Mouse (Mus musculus): ENCODE measurements around the gene AC170998.1. TPM values are rescaled to one million over a fixed set of nuclear protein-coding genes. Genes with fewer than 3 reads are reported as not detected.
A peak's percentile ranks its signal among the peaks of the same experiment; 100 is the strongest.
"Not testable (repeated sequence)": the region's sequence is repeated elsewhere in the genome, so short reads cannot be mapped to it uniquely, and the experiment has no call there.

AC170998.1 gene
- polyA plus RNA-seq, 1 experiment from 2014 or later: 3.4 TPM

DNA sequence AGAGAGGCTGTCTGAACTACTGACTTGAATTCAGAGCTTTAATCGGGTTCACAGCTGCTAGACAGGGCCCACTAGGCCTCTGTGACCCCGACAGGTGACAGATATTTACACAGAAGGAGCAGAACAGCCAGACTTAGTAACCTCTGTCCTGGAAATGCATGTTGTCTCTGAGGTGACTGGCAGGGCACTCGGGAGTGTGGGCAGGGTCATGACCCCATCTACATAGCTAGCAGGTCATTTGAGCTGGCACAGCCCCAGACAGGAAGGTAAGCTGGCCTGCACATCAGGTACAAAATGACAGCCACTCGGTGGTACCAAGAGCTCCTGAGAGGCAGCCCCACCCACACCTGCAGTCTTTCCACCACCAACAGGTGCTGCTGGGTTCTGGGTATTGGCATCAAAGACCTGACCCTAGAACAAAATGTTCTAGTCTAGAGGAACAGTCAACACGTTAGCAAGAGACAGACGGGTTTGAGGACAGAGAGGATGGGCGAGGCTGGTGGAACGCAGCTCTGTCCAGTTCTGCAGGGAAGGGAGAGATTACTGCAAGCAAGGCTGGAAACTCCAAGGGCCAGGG, 34.9 kb downstream of the AC170998.1 start:
- no peak overlapping the region for H3K27ac ChIP-seq (replicated peaks)
- H3K9ac ChIP-seq: no peak overlapping the region
- no peak for ATAC-seq (ENCODE audit: insufficient number of reproducible peaks, low FRiP score, low TSS enrichment, low read depth)
- no peaks in the 10 kb centered on the region for H3K4me1 ChIP-seq
- no peak overlapping the region for H3K4me3 ChIP-seq (replicated peaks)
- H3K9me3 ChIP-seq (replicated peaks): no peaks in the 10 kb centered on the region
- H3K4me2 ChIP-seq (replicated peaks): no peak overlapping the region
- H3K27me3 ChIP-seq: no peaks in the 10 kb centered on the region
- no peaks in the 10 kb centered on the region for H3K36me3 ChIP-seq
- WGBS: 68% methylated on average over 8 of the region's 8 CpGs

DNA sequence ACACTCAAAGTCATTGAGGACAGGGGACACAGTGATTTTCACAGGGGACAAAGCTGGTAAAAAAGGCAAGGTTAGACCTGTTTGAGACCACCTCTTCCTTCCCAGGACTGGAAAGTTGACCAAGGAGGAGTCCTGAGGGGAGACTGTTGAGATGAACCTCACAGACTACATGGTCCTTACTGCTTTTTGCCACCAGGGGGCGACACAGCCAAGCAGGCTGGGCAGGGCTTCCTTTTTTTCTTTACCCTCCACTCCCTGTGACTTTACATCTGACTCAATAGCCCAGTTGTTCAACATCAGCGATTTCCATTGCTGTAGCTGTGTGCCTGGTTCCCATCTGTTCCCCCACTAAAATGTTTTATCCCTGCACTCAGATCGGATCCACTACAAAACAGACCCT, 36.0 kb downstream of the AC170998.1 start:
- H3K4me3 ChIP-seq (replicated peaks): no peak overlapping the region
- ATAC-seq (ENCODE audit: insufficient number of reproducible peaks, low FRiP score, low TSS enrichment, low read depth): no peak
- no peaks in the 10 kb centered on the region for H3K27me3 ChIP-seq
- H3K36me3 ChIP-seq: no peaks in the 10 kb centered on the region
- no peak overlapping the region for H3K9ac ChIP-seq
- 11% methylated on average over 3 of the region's 3 CpGs for WGBS
- H3K4me2 ChIP-seq (replicated peaks): no peak overlapping the region
- H3K4me1 ChIP-seq: no peaks in the 10 kb centered on the region
- H3K27ac ChIP-seq (replicated peaks): no peak overlapping the region
- no peaks in the 10 kb centered on the region for H3K9me3 ChIP-seq (replicated peaks)

DNA sequence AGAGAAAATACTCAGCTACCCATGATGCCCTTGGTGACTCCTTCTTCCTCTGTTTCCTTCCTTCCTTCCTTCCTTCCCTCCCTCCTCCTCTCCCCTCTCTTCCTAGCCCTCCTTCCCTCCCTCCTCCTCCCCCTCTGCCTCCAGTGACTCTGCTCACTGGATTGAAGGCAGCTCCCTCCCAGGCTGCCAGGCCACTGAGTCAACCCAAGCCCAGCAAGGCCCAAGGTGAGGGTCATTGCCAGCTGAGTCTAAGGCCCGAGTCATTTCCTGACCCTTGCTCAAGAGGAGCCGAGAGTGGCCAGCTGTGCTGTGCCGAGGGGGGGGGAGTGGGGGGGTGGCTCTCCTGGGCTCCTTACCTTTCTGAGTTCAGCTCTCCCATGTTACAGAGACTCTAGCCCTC, 40.3 kb downstream of the AC170998.1 start:
- Histone ChIP-seq H3K27me3 (peaks cover 4% of the 10 kb centered on the region; the same call in 1 of the 2 replicates), H3K36me3 (no peaks in the 10 kb centered on the region), H3K27ac (replicated peaks) (no peak overlapping the region), H3K9ac (no peak overlapping the region), H3K4me1 (peaks cover 22% of the 10 kb centered on the region), H3K4me2 (replicated peaks) (no peak overlapping the region), H3K4me3 (replicated peaks) (no peak overlapping the region), H3K9me3 (replicated peaks) (no peaks in the 10 kb centered on the region)
- 43% methylated on average over 3 of the region's 3 CpGs for WGBS
- ATAC-seq (ENCODE audit: insufficient number of reproducible peaks, low FRiP score, low TSS enrichment, low read depth): no peak

DNA sequence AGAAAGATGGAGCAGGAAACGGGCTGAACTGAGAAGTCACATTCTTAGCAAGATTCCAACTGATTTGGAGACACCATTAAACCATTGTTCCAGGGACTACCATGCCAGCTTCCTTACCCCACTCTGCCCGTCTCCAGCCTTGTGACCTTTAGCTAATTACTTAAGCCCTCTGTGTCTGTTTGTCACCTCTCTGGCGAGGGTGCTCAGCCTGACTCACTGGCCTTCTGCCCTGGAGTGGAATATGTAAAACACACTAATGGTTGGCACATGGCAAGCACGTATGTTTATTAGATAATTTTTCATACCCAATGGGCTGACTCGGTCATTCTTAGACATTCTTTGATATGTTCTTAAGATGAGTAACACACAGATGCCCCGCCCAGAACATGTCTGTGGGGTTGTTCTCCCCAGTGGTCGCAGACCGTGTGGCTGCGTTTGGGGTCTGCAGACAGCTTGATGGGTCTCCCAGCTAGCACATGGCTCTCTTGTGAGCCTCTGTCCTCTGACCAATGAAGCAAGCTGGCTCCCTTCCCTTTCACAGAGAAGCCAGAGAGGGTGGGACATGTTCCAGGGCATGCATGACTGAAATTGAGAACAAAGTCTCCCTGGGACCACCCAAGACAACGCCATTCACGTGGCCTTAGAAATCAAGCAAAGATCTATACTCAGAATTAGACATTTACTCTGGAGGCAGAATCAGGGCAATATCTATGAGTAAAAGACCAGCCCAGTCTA, 41.1 kb downstream of the AC170998.1 start:
- Histone ChIP-seq H3K4me2 (replicated peaks) (no peak overlapping the region), H3K27ac (replicated peaks) (no peak overlapping the region), H3K4me3 (replicated peaks) (no peak overlapping the region), H3K4me1 (peaks cover 22% of the 10 kb centered on the region), H3K36me3 (no peaks in the 10 kb centered on the region), H3K27me3 (peaks cover 4% of the 10 kb centered on the region; the same call in 1 of the 2 replicates), H3K9ac (no peak overlapping the region), H3K9me3 (replicated peaks) (no peaks in the 10 kb centered on the region)
- WGBS: 61% methylated on average over 11 of the region's 11 CpGs
- no peak for ATAC-seq (ENCODE audit: insufficient number of reproducible peaks, low FRiP score, low TSS enrichment, low read depth)

DNA sequence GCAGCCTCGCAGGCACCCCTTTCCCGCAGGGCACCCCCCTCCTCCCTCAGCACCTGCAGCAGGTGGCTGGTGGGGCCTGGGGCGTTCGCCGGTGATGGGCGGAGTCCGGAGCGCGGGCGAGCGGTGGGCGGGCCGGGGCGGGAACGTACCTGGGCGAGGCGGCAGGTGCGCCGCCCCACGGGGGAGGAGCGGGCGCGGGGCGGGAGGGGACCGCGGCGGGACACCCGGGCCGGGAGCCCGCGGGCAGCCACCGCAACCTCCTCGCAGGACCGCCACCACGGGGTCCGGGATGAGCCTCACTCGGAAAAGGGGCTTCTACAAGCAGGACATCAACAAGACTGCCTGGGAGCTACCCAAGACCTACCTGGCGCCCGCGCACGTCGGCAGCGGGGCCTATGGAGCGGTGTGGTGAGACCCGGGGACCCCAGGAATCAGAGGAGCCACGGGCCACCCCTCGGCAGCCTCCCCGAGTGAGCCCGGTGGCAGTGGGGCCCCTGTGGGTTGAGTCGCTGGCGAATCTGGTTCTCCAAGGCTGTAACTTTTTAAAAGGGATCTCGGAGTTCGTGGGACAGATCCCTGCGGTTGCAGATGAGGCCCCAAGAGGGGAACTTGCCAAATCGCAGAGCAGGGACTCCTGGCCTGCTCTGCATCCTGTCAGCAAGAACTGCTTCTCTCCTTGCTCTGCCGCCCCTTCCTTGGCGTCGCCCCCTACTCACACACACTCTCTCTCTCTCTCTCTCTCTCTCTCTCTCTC, 43.4 kb downstream of the AC170998.1 start, which contains the start of gene Mapk13:
Gene Mapk13, plus strand, starts transcription at position 177 of the 754 bp plus-strand sequence.
- Histone ChIP-seq H3K4me1 (peaks cover 22% of the 10 kb centered on the region), H3K4me2 (replicated peaks) (peak within 1 kb of the TSS; percentile 87), H3K9ac (peak within 1 kb of the TSS; percentile 57), H3K27ac (replicated peaks) (peak within 1 kb of the TSS; percentile 74), H3K27me3 (peaks cover 4% of the 10 kb centered on the region; the same call in 1 of the 2 replicates), H3K4me3 (replicated peaks) (peak within 1 kb of the TSS; percentile 58), H3K36me3 (no peaks in the 10 kb centered on the region), H3K9me3 (replicated peaks) (no peaks in the 10 kb centered on the region)
- ATAC-seq (ENCODE audit: insufficient number of reproducible peaks, low FRiP score, low TSS enrichment, low read depth): peak; percentile 36; the same call in 1 of the 2 replicates
- WGBS: under 1% methylated on average over 54 of the region's 58 CpGs

DNA sequence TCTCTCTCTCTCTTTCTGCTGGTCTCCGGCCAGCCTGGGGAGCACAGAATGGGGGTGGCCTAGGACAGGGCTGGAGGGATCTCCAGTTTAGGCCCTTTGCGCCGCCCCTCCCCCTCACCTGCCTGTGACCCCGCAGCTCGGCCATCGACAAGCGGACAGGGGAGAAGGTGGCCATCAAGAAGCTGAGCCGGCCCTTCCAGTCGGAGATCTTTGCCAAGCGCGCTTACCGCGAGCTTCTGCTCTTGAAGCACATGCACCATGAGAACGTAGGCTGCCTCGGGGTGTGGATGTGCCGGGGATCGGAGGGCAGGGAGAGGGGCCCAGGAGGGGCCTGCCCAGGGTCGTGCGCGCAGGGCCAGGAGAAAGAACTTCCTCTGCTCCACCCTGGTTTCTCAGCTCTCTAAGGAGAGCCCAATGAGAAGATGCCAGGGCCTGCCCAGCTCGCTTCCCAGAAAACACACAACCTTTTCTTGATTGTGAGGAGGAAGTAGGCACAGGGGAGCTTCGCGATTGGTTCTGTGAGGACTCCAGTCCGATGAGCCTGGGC, 44.1 kb downstream of the AC170998.1 start:
- Histone ChIP-seq H3K9ac (peak overlapping the region; percentile 57), H3K4me3 (replicated peaks) (peak overlapping the region; percentile 58), H3K9me3 (replicated peaks) (no peaks in the 10 kb centered on the region), H3K27ac (replicated peaks) (peak overlapping the region; percentile 74), H3K4me1 (peaks cover 22% of the 10 kb centered on the region), H3K36me3 (no peaks in the 10 kb centered on the region), H3K27me3 (peaks cover 4% of the 10 kb centered on the region; the same call in 1 of the 2 replicates), H3K4me2 (replicated peaks) (peak overlapping the region; percentile 87)
- WGBS: 3% methylated on average over 24 of the region's 24 CpGs
- 0 out of 2 replicates have a peak, but pooled peaks have one; percentile 35 for ATAC-seq (ENCODE audit: insufficient number of reproducible peaks, low FRiP score, low TSS enrichment, low read depth)

DNA sequence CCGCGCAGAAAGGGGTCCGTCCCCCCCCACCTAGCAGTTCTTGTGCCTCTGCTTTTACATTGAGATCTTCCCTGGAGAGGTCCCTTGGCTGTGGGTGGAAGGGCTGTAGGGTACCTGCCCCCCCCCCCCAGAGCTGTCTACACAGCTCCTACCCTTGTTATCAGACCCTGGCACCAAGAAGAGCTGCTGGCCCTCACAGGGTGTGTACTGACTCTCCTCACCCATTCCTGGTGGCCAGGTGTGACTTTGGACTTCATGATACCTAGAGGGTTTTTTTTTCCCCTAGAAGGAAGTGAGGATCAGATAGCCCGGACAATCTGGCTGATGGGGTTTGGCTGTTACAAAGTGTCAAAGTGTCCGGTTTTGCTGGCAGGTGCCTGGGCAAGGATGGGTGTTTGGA, 45.4 kb downstream of the AC170998.1 start:
- ATAC-seq (ENCODE audit: insufficient number of reproducible peaks, low FRiP score, low TSS enrichment, low read depth): no peak
- Histone ChIP-seq H3K27me3 (peaks cover 4% of the 10 kb centered on the region; the same call in 1 of the 2 replicates), H3K4me3 (replicated peaks) (no peak overlapping the region), H3K36me3 (peaks cover 2% of the 10 kb centered on the region; the same call in 1 of the 2 replicates), H3K4me1 (peaks cover 22% of the 10 kb centered on the region), H3K9me3 (replicated peaks) (no peaks in the 10 kb centered on the region), H3K27ac (replicated peaks) (no peak overlapping the region), H3K9ac (no peak overlapping the region), H3K4me2 (replicated peaks) (0 out of 2 replicates have a peak overlapping the region, but pooled peaks have one; percentile 87)
- WGBS: 93% methylated on average over 5 of the region's 5 CpGs

DNA sequence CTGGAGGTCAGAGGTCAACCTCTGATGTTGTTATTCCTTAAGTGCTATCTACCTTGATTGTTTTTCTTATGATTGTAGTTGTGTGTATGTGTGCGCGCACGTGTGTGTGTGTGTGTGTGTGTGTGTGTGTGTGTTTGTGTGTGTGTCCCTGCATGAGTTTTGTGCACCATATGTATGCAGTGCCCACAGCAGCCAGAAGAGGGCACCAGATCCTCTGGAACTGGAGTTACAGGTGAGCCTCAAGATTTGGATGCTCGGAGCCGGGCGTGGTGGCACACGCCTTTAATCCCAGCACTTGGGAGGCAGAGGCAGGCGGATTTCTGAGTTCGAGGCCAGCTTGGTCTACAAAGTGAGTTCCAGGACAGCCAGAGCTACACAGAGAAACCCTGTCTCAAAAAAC, 48.4 kb downstream of the AC170998.1 start:
- peaks cover 17% of the 10 kb centered on the region for H3K4me1 ChIP-seq
- not testable (repeated sequence) for H3K36me3 ChIP-seq; ATAC-seq (ENCODE audit: insufficient number of reproducible peaks, low FRiP score, low TSS enrichment, low read depth); H3K9me3 ChIP-seq (replicated peaks); H3K27ac ChIP-seq (replicated peaks); H3K4me3 ChIP-seq (replicated peaks); H3K9ac ChIP-seq; H3K27me3 ChIP-seq; H3K4me2 ChIP-seq (replicated peaks)
- WGBS: 96% methylated on average over 9 of the region's 9 CpGs

DNA sequence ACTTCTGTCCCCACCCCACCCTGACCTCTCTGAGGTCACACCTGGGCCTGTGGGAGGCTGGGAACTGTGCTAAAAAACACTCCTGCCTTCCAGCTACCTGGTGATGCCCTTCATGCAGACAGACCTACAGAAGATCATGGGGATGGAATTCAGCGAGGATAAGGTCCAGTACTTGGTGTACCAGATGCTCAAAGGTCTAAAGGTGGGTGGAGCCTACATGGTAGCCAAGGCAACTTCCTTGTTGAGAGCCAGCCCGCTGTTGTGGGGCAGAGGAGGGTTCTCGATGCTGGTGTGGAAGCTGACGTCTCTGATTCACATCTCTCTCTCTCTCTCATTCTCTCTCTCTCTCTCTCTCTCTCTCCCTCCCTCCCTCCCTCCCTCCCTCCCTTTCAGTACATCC, 49.3 kb downstream of the AC170998.1 start:
- H3K4me1 ChIP-seq: peaks cover 8% of the 10 kb centered on the region
- H3K4me3 ChIP-seq (replicated peaks): no peak overlapping the region
- no peak overlapping the region for H3K27ac ChIP-seq (replicated peaks)
- peaks cover 4% of the 10 kb centered on the region; the same call in 1 of the 2 replicates for H3K27me3 ChIP-seq
- H3K9me3 ChIP-seq (replicated peaks): no peaks in the 10 kb centered on the region
- no peak overlapping the region for H3K4me2 ChIP-seq (replicated peaks)
- ATAC-seq (ENCODE audit: insufficient number of reproducible peaks, low FRiP score, low TSS enrichment, low read depth): no peak
- no peak overlapping the region for H3K9ac ChIP-seq
- WGBS: 78% methylated on average over 4 of the region's 4 CpGs
- peaks cover 6% of the 10 kb centered on the region; the same call in 1 of the 2 replicates for H3K36me3 ChIP-seq

All from embryonic facial prominence, embryonic 15.5 days (tissue).